Mouse (Mus musculus) granulocyte monocyte progenitor cell, adult 5-6 weeks (primary cell): ENCODE data around the gene Itgb5. TPM values are rescaled to one million over a fixed set of nuclear protein-coding genes. Genes with fewer than 3 reads are reported as not detected.

ENCODE experiments used
- ATAC-seq: replicated peaks from 2 replicates; pipeline ENCODE4 v1.8.0; 2016; ENCODE audit warnings: mild to moderate bottlenecking, moderate TSS enrichment, inconsistent platforms; ENCODE audit not compliant: poor library complexity, severe bottlenecking
- total RNA-seq, 2 experiments: library from RNA; stranded (forward) in 1 of 2; stranded (reverse) in 1 of 2; fragments of 200-712, 200-1000 nt in 1 of 2; fragments of >200 nt in 1 of 2; fragmentation: Nextera tagmentation in 1 of 2; gene quantifications; 2 replicates each; pipeline ENCODE4 v1.2.3; 2014 to 2017

Itgb5 gene
- total RNA-seq (2014; fragmentation: Nextera tagmentation) (8.1 and 19.6 TPM in 2 replicates), total RNA-seq (2017) (9.2 and 13.4 TPM in 2 replicates)

DNA sequence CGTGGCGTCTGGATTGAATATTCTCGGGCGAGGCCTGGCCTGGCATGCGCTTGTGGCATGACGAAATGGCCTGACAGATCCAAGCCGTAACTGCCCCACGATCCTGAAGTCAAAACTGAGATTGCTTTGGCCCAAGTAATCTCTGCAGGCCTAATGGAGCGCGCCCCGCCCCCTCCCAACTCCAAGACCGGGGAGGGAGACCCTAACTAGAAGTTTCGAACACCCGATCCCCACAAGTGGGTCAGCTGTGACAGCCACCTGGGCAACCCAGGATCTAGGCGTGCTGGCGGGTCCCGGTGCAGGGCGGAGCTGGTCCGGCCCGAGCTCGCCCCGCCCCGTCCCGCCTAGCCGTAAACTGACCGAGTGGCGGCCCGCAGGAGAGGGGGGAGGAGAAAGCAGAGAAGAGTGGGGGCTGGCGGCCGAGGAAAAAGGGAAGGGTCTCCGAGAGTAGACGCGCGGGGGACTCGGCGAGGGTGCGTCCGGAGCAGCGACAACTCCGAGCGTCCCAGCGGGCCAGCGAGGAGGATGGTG lies at the start of gene Itgb5:
TSS of gene Itgb5 (plus strand) at position 365 of the 531 bp plus-strand sequence.
- ATAC-seq = peak; percentile 59

DNA sequence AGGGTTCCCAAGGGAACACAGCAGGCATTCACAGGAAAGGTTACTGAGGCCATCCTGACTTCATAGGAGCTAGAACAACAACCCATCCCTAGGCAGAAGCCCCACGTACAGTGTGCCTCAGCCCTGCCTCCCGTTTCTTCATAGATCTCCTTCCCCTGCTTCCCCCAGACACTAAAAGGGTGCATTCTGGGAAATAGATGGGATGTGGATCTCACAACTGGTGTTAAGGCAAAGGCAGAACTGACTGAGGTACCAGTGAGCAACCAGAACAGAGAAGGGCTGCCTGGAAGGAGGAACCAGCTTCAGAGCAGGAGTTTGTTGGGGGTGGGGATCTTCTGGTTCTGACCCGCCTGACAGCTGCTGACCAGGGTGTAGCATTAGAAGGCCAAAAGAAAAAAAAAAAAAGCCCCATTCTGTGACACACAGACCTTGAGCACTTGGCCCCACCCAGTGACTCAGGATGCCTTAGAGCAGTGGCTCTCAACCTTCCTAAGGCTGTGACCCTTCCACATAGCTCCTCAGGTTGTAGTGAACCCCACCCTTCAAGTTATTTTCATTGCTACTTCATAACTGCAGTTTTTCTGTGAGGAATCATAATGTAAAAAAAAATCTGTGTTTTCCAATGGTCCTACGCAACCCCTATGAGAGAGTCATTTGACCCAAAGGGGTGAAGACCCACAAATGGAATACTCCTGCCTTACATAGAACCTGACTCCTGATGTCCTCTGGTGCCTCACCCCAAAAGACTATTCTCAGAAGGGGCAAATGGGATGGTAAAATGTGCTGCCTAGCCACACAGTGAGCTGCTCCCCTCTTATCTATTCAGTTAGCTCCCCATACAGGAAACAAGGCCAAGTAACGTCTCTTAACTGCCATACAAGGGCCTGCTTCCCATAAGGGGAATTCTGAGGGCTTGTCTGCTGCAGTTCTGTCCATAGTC lies 47.4 kb upstream of the Itgb5 start:
- peak; percentile 24 for ATAC-seq

DNA sequence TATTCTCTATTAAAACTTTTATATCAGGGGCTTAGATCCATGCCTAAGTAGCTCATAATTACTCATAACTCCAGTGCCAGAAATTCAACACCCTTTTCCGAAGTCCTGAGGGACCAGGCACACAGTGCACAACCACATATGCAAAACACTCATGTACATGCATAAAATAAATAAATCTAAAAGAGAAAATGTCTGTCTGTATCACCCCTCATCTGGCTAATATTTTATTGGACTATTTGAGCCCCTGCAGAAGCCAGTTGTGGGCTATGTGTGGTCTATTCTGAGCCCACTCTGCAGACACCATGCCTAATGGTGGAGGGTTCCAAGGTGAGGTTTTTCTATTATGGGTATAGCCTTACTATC lies 46.8 kb upstream of the Itgb5 start:
- no peak for ATAC-seq

DNA sequence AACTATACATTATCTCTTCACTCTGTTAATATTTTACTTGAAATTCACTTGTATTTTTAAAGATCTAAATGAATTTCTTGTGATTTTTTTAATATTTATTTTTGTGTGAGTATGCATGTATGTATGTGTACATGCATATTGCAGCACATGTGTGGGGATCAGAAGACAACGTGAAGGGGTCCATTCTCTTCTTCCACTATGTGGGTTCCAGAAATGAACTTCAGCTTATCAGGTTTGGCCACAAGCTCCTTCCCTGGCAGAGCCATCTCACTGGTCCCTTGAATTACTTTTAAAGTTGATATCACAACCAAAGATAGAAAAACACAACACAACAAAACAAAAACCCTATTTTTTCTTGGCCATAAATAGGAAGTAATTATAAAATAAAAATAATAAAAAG lies 44.9 kb upstream of the Itgb5 start:
- no peak for ATAC-seq

DNA sequence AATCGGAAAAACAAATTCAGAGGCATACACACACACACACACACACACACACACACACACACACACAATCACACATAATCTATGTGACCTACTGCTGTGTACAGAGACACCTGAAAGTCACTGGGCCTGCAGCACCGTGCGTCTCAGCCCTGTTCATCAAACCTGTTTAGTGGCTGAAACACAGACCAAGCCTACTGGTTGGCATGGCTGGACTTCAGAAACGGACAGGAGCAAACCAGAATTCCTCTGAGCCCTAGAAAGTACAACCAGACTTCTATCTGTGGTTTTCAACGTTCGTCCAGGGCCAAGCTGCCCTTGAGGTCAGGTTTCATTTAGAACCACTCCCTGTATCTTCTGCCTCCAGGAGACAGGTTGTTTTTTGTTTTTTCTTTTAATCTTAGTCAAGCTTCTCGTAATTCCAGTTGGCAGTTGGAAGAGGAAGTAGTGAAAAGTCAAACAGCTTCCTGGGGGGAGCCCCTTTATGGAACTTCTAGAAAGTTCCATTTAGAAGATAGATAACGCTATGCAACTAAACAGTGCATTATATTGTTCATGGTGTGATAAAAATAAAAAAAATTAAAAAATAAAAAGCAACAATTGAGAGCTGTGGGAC lies 44.3 kb upstream of the Itgb5 start:
- ATAC-seq = peak; percentile 77

DNA sequence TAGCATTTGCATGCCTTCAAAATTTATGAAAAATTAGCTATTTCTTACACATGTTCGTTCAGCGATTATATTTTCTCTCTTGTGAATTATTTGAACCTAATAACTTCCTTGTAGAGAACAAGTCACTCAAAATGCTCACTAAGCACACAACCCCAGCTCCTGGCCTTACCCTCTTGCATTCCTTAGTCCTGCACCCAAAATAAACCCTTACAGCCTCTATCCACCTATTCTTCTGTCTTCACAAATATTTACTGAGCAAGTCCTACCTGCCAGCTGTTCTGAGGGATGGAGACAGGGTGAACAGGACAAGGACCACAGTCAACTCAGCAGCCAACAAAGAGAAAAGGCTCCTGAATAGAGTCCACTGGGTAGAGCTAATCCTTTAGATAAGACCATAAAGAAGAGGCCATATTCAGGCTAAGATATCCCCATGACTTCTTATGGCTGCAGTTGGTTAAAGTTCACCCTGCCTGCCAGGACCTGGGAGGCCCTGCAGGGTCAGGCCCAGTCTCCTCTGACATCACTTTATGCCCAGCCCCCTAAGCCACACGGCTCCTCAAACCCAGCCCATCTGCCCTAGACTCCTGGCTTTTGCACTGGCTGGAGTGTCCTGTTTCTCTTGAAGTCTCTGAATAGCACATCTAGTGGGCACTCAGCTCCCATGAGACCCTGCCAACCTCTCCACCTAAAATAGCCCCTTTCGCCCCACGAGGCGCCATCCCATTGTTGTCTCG lies 42.6 kb upstream of the Itgb5 start:
- ATAC-seq = peak; percentile 50

DNA sequence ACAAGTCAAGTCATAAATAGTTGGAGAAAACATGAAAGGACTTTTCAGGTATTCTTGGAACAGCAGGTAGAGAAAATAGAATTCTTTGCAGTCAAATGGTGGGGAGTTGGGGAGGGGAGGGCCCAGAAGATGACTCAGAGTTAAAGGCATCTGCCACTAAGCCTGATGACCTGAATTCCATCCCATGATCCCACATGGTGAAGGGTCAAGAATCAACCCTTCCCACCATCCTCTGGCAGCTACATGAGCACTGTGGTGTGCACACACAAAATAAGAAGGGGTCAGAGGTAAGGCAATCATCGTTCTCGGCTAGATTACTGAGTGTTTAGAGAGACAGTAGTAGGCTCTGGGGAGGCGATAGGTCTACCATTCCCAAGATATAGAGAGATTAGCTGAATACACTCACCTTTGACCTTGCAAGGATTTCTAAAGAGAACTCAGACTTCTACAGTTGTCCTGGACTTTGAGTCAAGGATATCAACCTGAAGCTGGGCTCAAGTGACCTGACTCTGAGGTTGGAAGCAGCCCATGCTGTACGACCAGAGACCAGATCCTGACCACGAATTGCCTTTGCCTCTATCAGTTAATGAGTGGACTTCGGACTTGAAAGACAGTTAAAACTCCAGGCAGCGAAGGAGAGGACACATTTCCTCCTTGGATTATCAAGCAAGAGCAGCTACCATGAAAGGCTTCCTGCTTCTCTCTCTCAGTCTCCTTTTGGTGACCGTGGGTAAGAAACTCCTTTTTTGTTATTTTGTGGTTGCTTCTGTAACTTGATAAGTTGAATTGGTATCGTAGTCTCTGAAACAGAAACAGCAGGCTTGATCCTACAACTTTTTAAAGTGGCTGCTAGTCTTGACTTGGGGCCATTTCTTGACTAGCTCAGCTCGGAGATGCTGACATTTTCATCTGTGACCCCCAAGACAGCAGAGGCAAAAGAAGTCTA lies 35.3 kb upstream of the Itgb5 start, which contains the start of gene Muc13:
TSS of gene Muc13 (plus strand) at position 192 of the 946 bp plus-strand sequence.
- no peak for ATAC-seq

DNA sequence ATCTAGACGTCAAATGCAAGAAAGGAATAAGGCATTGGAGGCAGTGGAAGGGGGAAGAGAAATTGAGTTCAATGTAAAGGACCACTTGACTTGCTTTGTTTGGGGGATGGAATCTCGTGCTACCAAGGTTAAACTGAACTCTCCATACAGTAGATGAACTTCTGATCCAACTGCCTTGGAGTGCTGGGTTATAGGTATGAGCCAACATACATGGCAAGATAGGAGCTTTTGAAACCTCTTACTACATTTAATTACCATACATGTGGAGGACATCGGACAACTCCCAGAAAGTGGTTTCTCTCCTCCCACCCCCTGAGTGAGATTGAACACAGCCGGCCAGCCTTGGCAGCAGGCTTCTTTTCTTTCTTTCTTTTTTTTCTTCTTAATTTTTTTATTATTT lies 34.4 kb upstream of the Itgb5 start:
- ATAC-seq = 0 out of 2 replicates have a peak, but pooled peaks have one; percentile 20

DNA sequence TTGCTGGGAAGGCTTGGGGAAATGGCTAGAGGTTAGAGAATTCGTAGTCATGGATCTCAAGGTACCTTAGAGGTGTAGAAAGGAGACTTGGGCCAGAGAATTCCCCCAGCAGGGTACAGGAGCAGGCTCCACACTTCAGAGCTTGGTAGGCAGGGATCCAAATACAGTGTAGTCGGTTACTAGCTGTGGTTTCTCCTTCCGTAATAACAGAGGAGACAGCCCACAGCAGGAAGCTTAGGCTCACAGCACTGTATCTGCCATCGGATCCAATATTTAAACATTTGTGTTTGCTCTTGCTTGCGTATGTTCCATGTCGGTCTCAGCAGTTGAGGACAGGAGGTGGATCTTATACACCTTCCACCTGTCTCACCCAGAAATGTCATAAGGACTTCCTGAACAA lies 33.6 kb upstream of the Itgb5 start:
- peak; percentile 71 for ATAC-seq

DNA sequence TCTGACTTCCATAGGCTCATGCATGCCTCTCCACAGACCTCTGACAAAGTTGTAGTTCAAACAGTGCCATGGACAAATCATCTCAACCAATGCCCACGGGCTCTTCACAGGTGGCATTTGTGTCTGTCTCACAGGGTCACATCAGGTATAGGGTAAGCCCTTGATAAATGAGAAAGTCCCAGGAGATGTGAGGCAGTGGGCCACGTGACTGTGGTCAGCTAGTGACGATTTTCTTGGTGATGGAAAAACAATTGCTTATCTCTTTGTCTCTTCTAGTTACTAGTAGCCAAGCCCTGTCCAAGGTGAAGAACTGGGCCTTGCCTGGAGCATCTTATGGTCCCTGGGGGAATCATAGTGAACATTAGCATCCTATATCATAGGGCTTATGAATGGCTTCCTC lies 32.7 kb upstream of the Itgb5 start:
- ATAC-seq = no peak

DNA sequence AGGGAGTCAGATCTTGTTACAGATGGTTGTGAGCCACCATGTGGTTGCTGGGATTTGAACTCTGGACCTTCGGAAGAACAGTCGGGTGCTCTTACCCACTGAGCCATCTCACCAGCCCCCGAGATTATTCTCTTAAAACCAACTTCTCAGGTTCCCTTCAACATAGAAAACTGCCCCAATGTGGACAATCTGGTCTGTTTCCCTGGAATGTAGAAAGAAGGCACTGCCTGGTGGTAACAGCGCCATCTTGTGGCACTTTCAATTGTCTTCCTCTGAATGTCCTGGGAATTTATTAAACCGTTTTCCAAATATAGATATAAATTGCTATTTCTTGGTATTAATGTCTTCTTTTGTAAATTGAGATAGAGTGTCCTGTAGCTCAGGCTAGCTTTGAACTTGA lies 31.6 kb upstream of the Itgb5 start:
- 0 out of 2 replicates have a peak, but pooled peaks have one; percentile 35 for ATAC-seq

DNA sequence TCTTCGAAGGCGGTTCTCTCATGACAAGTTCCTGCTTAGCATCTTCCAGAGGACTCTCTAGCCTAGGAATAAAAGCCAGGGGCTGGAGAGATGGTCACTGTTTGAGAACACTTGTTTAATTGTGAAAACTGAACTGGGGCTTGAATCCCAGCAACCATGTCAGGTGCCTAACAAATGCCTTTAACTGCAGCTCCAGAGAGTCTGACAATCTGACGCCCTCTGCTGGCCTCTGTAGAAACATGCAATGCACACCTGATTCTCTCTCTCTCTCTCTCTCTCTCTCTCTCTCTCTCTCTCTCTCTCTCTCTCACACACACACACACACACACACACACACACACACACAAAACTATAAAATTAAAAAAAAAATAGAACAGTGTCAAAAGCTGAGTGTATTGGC lies 19.5 kb upstream of the Itgb5 start:
- ATAC-seq = 0 out of 2 replicates have a peak, but pooled peaks have one; percentile 33

DNA sequence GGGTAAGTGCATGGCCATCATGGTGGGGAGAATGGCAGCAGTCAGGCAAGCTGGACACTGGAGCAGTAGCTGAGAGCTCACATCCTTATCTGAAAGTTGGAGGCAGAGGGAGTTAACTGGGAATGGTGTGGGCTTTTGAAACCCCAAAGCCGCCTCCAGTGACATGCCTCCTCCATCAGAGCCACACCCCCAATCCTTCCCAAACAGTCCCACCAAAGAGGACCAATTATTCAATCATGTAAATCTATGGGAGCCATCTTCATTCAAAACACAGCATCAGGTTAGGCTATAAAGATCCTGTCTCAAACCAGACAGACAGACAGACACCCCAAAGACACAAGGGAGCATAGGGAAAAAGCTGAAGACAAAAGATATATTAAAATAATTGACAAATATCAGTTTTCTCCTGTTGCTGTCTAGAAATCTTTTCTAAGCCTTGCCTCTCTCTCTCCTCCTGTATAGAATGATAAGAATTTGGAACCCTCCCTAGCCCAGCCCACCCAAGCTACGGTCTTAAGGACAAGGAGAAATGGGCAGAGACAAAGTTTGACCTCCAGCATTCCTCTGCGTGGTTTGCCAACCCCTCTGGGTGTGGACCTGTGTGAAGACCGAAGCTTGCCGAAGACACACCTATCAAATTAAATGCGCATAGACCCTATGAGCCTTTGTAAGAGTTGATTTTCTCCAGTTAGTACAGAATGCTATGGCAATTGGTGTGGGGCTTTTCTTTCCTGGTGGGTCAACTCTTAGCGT lies 10.9 kb upstream of the Itgb5 start:
- no peak for ATAC-seq

DNA sequence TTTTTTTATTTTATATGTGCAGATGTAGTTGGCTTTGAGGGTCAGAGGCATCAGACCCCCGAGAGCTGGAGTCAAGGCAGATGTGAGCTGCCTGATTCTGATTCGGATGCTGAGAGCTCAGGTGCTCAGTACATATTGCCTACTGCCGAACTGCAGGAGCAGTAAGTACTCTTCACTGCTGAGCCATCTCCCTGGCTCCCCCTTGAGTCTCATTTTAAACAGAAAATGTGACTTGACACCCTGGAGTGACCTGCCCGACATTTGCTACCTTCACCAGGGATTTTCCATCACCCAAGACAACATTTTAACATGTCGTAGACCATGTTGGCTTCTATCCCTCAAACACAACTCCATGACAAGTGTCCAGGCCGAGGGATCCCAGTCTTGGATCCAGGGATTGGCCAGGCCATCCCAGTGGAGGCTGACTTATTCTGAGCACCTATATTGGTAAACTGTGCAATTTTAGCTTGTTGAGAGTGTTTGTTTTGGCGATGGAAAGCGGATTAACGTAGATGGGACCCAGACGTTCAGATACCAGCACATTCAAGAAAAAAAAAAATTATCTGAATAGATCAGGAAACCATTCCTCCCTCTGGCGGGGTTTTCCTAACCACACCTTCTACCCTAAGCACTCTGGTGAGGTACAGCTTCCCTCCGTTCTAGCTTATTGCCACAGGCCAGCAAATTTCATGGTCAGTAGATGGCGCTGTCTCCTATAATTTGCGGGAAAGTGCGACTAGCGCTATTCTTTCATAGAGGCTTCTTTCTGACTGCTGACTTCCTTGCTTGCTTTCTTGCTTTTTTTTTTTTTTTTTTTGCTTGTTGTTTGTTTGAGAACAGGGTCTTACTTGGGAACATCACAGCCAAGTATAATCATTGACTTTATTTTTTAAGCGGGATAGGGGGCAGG lies 8.9 kb upstream of the Itgb5 start:
- ATAC-seq = peak; percentile 89

DNA sequence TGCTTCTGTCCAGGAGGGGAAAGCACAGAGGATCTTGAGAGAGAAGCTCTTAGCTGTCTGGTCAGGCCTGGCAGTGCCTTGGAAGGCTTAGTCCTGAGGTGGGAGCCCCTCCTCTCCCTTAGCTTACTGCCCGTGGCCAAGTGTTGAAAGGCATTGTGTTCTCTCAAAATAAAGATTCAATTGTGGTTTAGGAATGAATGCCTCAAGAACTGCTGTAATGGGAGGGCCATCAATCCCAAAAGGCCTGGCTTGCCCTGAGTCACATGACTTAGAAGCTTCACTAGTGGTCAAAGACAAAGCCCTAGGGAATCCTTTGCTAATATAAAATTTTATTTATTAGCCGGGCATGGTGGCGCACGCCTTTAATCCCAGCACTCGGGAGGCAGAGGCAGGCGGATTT lies 4.9 kb upstream of the Itgb5 start:
- ATAC-seq = no peak

DNA sequence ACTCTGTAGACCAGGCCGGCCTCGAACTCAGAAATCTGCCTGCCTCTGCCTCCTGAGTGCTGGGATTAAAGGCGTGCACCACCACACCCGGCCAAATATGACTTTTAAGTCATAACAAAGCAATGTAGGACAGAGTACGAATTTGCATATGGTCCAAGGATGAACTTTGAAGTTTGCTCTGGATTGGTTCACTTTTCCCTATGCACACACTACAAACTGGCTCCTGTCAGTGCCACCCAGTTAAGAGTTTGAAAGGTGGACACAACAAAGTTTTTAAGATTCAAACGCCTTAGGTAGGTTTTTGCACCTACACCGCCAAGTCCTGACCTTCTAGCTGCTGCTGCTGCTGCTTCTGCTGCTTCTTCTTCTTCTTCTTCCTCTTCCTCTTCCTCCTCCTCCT lies 969 bp upstream of the Itgb5 start:
- no peak for ATAC-seq

DNA sequence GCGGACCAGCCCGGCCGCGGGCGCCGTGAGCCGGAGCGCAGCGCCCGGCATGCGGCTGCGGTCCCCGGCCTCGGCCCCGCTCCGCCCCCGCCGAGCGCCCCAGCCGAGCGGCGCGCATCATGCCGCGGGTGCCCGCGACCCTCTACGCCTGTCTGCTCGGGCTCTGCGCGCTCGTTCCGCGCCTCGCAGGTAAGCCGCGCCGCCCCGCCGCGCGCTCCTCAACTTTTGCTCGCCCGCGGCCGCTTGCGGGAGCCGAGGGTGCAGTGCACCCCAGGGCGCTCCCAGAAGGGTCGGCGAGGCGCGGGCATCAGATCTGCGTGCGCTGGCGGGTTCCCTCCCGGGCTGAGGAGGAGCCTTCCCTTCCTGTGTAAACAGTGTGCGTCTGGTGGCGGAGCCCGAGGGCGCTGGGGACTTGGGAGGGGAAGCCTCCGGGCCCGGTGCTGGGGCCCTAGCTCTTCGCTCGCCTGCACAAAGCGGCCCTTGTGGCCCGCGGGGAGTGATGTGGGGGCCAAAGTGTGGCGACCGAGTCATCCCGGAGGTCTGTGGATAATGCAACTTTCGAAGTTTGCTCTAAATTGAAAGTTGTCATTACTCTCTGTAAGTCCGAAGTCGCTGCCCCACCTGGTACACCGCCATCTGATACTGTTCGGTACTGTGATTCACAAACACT lies 512 bp downstream of the Itgb5 start:
- ATAC-seq = peak; percentile 45
